Mouse (Mus musculus): ENCODE measurements around the gene Phactr4. TPM values are rescaled to one million over a fixed set of nuclear protein-coding genes. Genes with fewer than 3 reads are reported as not detected.

The Phactr4 gene
- total RNA-seq, 2 experiments from 2014 or later = 9.1 to 9.8 TPM

DNA sequence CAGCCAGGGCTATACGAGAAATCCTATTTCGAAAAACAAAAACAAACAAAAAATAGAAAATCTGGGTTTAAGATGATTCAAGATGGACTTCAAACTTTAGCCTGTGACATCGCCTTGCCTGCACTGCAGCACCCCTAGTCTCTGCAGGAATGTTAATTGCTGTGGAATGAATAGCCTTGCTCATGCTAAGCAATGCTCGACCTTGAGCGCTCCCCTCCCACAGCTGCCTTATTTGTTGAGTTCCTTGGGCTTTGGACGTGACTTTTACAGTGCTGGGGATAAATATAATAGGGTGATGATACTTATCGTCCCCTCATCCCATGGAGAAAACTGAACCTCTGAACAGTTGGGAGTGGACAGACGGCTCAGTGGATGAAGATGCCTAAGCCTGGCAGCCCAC, 106.6 kb downstream of the Phactr4 start:
- intact Hi-C loops (cut with DNase I) = no loop called here
- no peak for DNase-seq (ENCODE audit: extremely low spot score in 1 of 2, low spot score in 2 of 2)
- H3K4me3 ChIP-seq = no peak overlapping the region
- no peak overlapping the region for H3K27ac ChIP-seq
- no peak for TF ChIP-seq CTCF (IDR thresholded peaks at IDR 0.05)

DNA sequence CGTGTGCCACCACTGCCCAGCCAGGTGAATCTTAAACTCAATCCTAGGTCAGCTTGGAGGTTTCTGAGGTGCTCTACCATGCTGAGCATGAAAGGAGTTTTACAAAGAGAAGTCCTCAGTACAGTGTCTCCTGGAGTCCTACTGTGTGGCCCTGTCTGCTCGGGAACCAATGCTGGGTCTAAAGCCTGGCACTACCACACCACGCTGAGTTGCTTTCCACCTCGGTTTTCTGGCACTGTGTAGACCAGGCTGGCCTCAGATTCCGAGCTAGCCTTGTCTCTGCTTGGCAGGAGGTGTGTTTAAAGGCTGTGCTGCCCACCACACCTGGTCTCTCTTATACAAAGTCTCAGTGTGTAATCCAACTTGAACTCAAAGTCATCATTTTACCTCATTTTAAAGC, 109.7 kb downstream of the Phactr4 start:
- TF ChIP-seq CTCF (IDR thresholded peaks at IDR 0.05) = no peak
- DNase-seq (ENCODE audit: extremely low spot score in 1 of 2, low spot score in 2 of 2) = no peak
- intact Hi-C loops (cut with DNase I) = no loop called here
- no peak overlapping the region for H3K27ac ChIP-seq
- no peak overlapping the region for H3K4me3 ChIP-seq

DNA sequence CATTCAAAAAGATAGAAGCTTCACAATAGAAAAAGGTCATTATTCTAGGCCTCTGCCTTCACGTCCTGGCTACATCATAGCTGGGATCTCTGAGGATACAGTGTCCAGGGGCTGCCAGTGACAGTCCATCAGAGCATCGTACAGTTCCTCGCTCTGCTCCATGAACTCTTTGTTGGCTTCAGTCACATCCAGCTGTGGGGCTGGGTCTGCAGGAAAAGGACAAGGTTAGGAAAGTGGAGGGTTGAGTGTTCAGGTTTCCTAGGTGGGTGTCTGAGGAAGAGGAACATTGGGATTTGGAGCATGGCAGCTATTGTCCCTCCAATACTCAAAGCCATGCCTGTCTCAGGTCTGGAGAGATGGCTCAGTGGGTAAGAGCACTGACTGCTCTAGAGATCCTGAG, 110.5 kb downstream of the Phactr4 start:
- H3K27ac ChIP-seq = no peak overlapping the region
- intact Hi-C loops (cut with DNase I) = no loop called here
- no peak for DNase-seq (ENCODE audit: extremely low spot score in 1 of 2, low spot score in 2 of 2)
- H3K4me3 ChIP-seq = no peak overlapping the region
- TF ChIP-seq CTCF (IDR thresholded peaks at IDR 0.05) = no peak

DNA sequence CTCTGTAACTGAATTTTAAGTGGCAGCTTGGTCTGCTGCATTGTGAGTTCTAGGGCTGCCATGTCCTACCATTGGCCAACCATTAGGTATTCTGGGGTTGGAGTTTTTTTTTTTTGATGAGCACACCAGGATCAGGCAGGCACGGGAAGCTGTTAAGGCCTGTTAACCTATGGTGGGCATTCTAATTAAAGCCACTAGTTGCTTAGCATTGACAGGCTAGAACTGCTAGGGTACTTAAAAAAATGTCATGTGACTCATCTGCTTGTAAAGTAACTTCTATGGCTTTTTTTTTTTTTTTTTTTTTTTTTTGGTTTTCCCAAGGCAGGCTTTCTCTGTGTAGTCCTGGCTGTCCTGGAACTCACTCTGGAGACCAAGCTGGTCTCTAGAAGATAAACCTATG, 111.1 kb downstream of the Phactr4 start:
- intact Hi-C loops (cut with DNase I) = no loop called here
- no peak overlapping the region for H3K4me3 ChIP-seq
- TF ChIP-seq CTCF (IDR thresholded peaks at IDR 0.05) = no peak

GRCm38 (mm10) chr4:132309849-132310472, 112.3 kb downstream of the Phactr4 start:
- peak; percentile 22 to 33 for DNase-seq (ENCODE audit: extremely low spot score in 1 of 2, low spot score in 2 of 2)
- peak overlapping the region; percentile 93 for H3K27ac ChIP-seq
- peak overlapping the region; percentile 82 for H3K4me3 ChIP-seq
- peak; percentile 62 for TF ChIP-seq CTCF (IDR thresholded peaks at IDR 0.05)
- intact Hi-C loops (cut with DNase I) = loop anchor here (2.0 kb wide), 3 partner anchors 19 to 43 kb away; partner anchors contain the start of genes Rcc1, Taf12 and Trnau1ap

More for the DNA sequence above, 111.1 kb downstream of the Phactr4 start:
- no peak overlapping the region for H3K27ac ChIP-seq
- no peak for DNase-seq (ENCODE audit: extremely low spot score in 1 of 2, low spot score in 2 of 2)

GRCm38 (mm10) chr4:132309140-132309848, 113.0 kb downstream of the Phactr4 start:
- peak overlapping the region; percentile 82 for H3K4me3 ChIP-seq
- peak overlapping the region; percentile 93 for H3K27ac ChIP-seq
- intact Hi-C loops (cut with DNase I) = loop anchor here (2.0 kb wide), 3 partner anchors 20 to 44 kb away; partner anchors contain the start of genes Rcc1, Taf12 and Trnau1ap
- peak in 1 of 2 experiments; percentile 18 for DNase-seq (ENCODE audit: extremely low spot score in 1 of 2, low spot score in 2 of 2)
- no peak for TF ChIP-seq CTCF (IDR thresholded peaks at IDR 0.05)

- no peak for TF ChIP-seq CTCF (IDR thresholded peaks at IDR 0.05)
- peak overlapping the region; percentile 93 for H3K27ac ChIP-seq
- intact Hi-C loops (cut with DNase I) = loop anchor here (2.0 kb wide), 3 partner anchors 20 to 44 kb away; partner anchors contain the start of genes Rcc1, Taf12 and Trnau1ap
- peak; percentile 90 for DNase-seq (ENCODE audit: extremely low spot score in 1 of 2, low spot score in 2 of 2)
- H3K4me3 ChIP-seq = peak overlapping the region; percentile 82
Measured at GRCm38 (mm10) chr4:132308437-132309139, 113.7 kb downstream of the Phactr4 start.

DNA sequence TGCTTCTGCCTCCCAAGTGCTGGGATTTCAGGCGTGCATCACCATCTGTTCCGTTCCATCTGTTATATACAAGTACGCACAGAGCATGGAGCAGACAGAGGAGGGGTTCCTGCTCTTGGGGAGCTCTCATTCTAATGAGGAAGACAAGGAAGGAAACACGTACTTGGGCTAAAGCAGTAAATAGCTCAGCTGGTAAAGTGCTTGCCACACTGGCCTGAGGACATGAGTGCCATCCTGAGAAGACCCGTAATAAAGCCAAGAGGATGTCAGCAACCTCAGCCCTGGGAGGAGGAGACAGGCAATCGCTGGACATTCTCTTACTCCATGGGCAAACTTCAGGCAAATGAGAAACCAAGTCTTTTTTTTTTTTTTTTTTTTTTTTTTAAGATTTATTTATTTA, 116.3 kb downstream of the Phactr4 start:
- Histone ChIP-seq H3K4me3 (no peak overlapping the region), H3K27ac (no peak overlapping the region)
- no peak for DNase-seq (ENCODE audit: extremely low spot score in 1 of 2, low spot score in 2 of 2)
- intact Hi-C loops (cut with DNase I) = no loop called here
- TF ChIP-seq CTCF (IDR thresholded peaks at IDR 0.05) = no peak

Small RNA genes within 50 kb of the gene (microRNA-seq; reads per million reads assigned to microRNA genes)
- 0 reads per million in 2 experiments for gene Gm25707

Other genes starting within 250 kb of the Phactr4 start
- gene Ythdf2, start 210.2 kb downstream of the Phactr4 start, total RNA-seq (2021) = 10 to 100 TPM; 41.4 to 44.3 TPM
- gene Gmeb1, start 160.9 kb downstream of the Phactr4 start, total RNA-seq (2021) = 10 to 100 TPM; 22.1 to 26.1 TPM
- 10 to 100 TPM; 22.1 to 24.4 TPM for gene Taf12, start 148.1 kb downstream of the Phactr4 start, total RNA-seq (2021)
- 1 to 10 TPM; 1.6 to 2.6 TPM for gene Rab42, start 119.1 kb downstream of the Phactr4 start, total RNA-seq (2021)
- gene Trnau1ap, start 93.0 kb downstream of the Phactr4 start, total RNA-seq (2021) = 10 to 100 TPM; 22.4 to 24.9 TPM
- 10 to 100 TPM; 13.0 to 14.3 TPM for gene Rcc1, start 68.9 kb downstream of the Phactr4 start, total RNA-seq (2021)
- gene Med18, start 41.4 kb upstream of the Phactr4 start, total RNA-seq (2021) = 10 to 100 TPM in 1 of 2 experiments, 1 to 10 TPM in 1; 8.8 to 10.1 TPM
- 10 to 100 TPM; 10.4 to 10.7 TPM for gene Sesn2, start 88.0 kb upstream of the Phactr4 start, total RNA-seq (2021)
- 100 to 1,000 TPM; 430 to 458 TPM for gene Atpif1, start 111.2 kb upstream of the Phactr4 start, total RNA-seq (2021)
- gene Dnajc8, start 113.1 kb upstream of the Phactr4 start, total RNA-seq (2021) = 10 to 100 TPM; 91.4 to 92.9 TPM
- 1 to 10 TPM in 1 of 2 experiments, under 1 TPM in 1; 1.00 to 1.2 TPM for gene Ptafr, start 141.6 kb upstream of the Phactr4 start, total RNA-seq (2021)
- 10 to 100 TPM; 31.0 to 33.5 TPM for gene Eya3, start 216.5 kb upstream of the Phactr4 start, total RNA-seq (2021)